Mouse (Mus musculus) E14TG2a.4 (cell line): ENCODE measurements around the gene Olfr1164.

ENCODE experiments used
- CTCF ChIP-seq: conservative IDR thresholded peaks from 2 replicates; pipeline ENCODE4 v1.5.1; 2014; ENCODE audit warnings: low read length
- NANOG ChIP-seq: IDR thresholded peaks from 2 replicates; pipeline ENCODE4 v1.6.1; 2014; ENCODE audit warnings: borderline replicate concordance, low read length, mixed read lengths
- POU5F1 ChIP-seq: IDR thresholded peaks from 2 replicates; pipeline ENCODE4 v1.6.1; 2014; ENCODE audit warnings: low read length, borderline replicate concordance

DNA sequence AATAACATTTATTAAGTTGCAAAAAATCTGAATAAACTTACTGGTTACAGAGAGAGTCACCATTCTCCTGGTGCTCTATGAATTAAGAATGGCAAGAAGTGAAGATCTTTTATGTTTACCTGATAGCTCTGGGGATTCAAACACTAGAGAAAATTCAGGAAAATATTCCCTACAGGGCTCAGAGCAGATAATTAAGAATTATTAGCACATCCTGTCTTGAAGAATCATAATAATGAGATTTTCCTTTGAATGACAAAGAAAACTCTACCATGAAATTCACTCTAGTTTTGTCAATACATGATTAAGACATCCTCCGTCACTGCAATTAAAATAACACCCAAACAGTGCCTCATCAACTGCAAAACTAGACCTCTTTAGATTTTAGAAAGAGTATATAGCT lies 42.7 kb downstream of the Olfr1164 start, which contains the start of gene Olfr1162:
- TF ChIP-seq CTCF = no peak
- no peak for TF ChIP-seq POU5F1
- no peak for TF ChIP-seq NANOG
